Mouse (Mus musculus) forebrain, embryonic 13.5 days (tissue): Measurements from ENCODE around the gene Smc1a. TPM values are rescaled to one million over a fixed set of nuclear protein-coding genes. Genes with fewer than 3 reads are reported as not detected.
A peak's percentile ranks its signal among the peaks of the same experiment; 100 is the strongest.

Experiments used
- ATAC-seq: fragments of 200-750 bp; cut with Nextera tagmentation; 2 replicates; pipeline ENCODE4 v1.8.0; 2017
- H3K27ac ChIP-seq: fragments of 300-500 bp; sonication (generic); 2 replicates; pipeline ENCODE4 v1.5.1; 2015; ENCODE audit warnings: inconsistent platforms, mild to moderate bottlenecking, moderate library complexity
- H3K27me3 ChIP-seq: fragments of 300-500 bp; sonication (generic); 2 replicates; pipeline ENCODE4 v1.6.1; 2015; ENCODE audit warnings: mild to moderate bottlenecking, inconsistent platforms
- H3K36me3 ChIP-seq: fragments of 300-500 bp; sonication (generic); 2 replicates; pipeline ENCODE4 v1.6.1; 2015; ENCODE audit warnings: mild to moderate bottlenecking, inconsistent platforms; ENCODE audit not compliant: poor library complexity, severe bottlenecking
- H3K4me1 ChIP-seq: fragments of 300-500 bp; sonication (generic); 2 replicates; pipeline ENCODE4 v1.6.1; 2015; ENCODE audit warnings: inconsistent platforms
- H3K4me2 ChIP-seq: fragments of 300-500 bp; sonication (generic); 2 replicates; pipeline ENCODE4 v1.6.1; 2015; ENCODE audit warnings: inconsistent platforms, mild to moderate bottlenecking, moderate library complexity
- H3K4me3 ChIP-seq: fragments of 300-500 bp; sonication (generic); 2 replicates; pipeline ENCODE4 v1.5.1; 2015; ENCODE audit warnings: mild to moderate bottlenecking, inconsistent platforms
- H3K9ac ChIP-seq: fragments of 300-500 bp; sonication (generic); 2 replicates; pipeline ENCODE4 v1.6.1; 2015; ENCODE audit warnings: mild to moderate bottlenecking, inconsistent platforms
- H3K9me3 ChIP-seq: fragments of 300-500 bp; sonication (generic); replicated peaks from 2 replicates; pipeline ENCODE4 v1.6.1; 2016; ENCODE audit warnings: inconsistent platforms
- WGBS: fragments of 180-500 bp; shearing (Covaris S2); methylation state at CpG from one replicate; pipeline ENCODE4 v1.1.7; 2015; 5-methylcytosine and 5-hydroxymethylcytosine counted together
- polyA plus RNA-seq: library from polyadenylated mRNA; unstranded; fragments of >200 nt; fragmentation: Nextera tagmentation; extraction: Ambion mirVana; gene quantifications from 2 replicates; pipeline ENCODE4 v1.2.1, GENCODE M21; 2015

Smc1a gene
- polyA plus RNA-seq: 119 and 122 TPM in 2 replicates

- 22% methylated on average over 64 of the region's 64 CpGs for WGBS
- Histone ChIP-seq H3K4me3 (peak within 1 kb of the TSS; percentile 52), H3K36me3 (peaks cover 9% of the 10 kb centered on the region; the same call in 1 of the 2 replicates), H3K9ac (peak within 1 kb of the TSS; percentile 68), H3K27me3 (peaks cover 22% of the 10 kb centered on the region; the same call in 1 of the 2 replicates), H3K9me3 (no peaks in the 10 kb centered on the region), H3K4me1 (peaks cover 6% of the 10 kb centered on the region), H3K27ac (peak within 1 kb of the TSS; percentile 81), H3K4me2 (peak within 1 kb of the TSS; percentile 60)
- ATAC-seq: peak; percentile 98
Observed at GRCm38 (mm10) chrX:152016151-152017145, at the start of gene Smc1a, which contains the start of gene Ribc1. Gene Smc1a (plus strand): TSS chrX:152016428. Gene Ribc1 (minus strand): TSS chrX:152016295.

GRCm38 (mm10) chrX:151999006-151999710 lies 17.1 kb upstream of the Smc1a start:
- ATAC-seq: no peak
- H3K36me3 ChIP-seq: no peaks in the 10 kb centered on the region
- H3K9ac ChIP-seq: no peak overlapping the region
- H3K27me3 ChIP-seq: peaks cover 57% of the 10 kb centered on the region; the same call in 1 of the 2 replicates
- 65% methylated on average over 4 of the region's 4 CpGs for WGBS
- H3K27ac ChIP-seq: no peak overlapping the region
- no peak overlapping the region for H3K4me2 ChIP-seq
- H3K9me3 ChIP-seq: no peaks in the 10 kb centered on the region
- no peak overlapping the region for H3K4me3 ChIP-seq
- no peaks in the 10 kb centered on the region for H3K4me1 ChIP-seq

- 0 out of 2 replicates have a peak overlapping the region, but pooled peaks have one; percentile 60 for H3K9ac ChIP-seq
- ATAC-seq: peak; percentile 37
- WGBS: 42% methylated on average over 9 of the region's 9 CpGs
Observed at GRCm38 (mm10) chrX:152001182-152001684, 15.0 kb upstream of the Smc1a start.

DNA sequence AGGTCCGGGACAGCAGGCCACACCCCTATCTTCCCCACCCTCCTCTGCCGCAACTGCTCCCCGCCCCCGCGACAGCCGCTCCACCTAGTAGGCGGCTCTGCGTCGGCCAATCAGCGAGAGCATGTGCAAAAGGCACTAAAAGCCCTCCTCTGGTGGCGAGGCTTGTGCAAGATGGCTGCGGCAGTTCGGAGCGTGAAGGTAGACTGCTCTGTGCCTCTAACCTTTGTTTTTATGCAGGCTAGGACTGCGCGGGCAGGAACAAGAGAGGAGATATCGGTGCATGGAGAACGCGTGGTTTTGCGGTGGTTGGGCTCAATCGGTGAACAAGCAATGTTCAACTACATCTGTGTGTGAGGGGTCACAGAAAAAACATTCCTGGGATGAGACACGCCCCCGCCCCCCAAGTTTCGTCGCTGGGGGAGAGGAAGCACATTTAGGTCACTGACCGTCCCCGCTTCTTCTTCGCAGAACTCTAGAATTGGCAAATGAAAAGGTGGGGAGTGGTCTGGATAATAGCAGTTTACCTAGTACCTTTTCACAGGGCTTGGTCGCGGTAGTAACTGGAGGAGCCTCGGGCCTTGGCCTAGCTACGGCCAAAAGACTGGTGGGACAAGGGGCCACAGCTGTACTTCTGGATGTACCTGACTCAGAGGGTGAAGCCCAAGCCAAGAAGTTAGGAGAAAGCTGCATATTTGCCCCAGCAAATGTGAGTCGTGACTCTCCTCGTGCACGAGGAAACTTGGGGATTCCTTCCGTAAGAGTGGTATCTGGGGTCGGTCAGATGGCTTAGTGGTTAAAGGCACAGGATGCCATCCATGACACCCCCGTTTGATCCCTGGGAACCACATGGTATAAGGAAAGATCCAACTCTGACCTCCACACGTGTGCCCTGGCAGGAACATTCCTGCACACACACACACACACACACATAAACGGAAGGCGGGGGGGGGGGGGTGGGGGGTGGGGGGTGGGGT lies 14.2 kb upstream of the Smc1a start, which contains the start of gene Hsd17b10:
Hsd17b10 (plus strand) TSS at position 109 of the 974 bp plus-strand sequence.
- no peaks in the 10 kb centered on the region for H3K4me1 ChIP-seq
- no peak within 1 kb of the TSS; the same call in 1 of the 2 replicates for H3K27ac ChIP-seq
- H3K36me3 ChIP-seq: 0 out of 2 replicates have a peak, but pooled peaks cover 2% of the 10 kb centered on the region
- H3K9me3 ChIP-seq: no peaks in the 10 kb centered on the region
- peak within 1 kb of the TSS; percentile 60 for H3K9ac ChIP-seq
- H3K4me2 ChIP-seq: peak within 1 kb of the TSS; percentile 68
- peaks cover 61% of the 10 kb centered on the region; the same call in 1 of the 2 replicates for H3K27me3 ChIP-seq
- peak; percentile 99 for ATAC-seq
- peak within 1 kb of the TSS; percentile 48 for H3K4me3 ChIP-seq
- 17% methylated on average over 38 of the region's 41 CpGs for WGBS

More at GRCm38 (mm10) chrX:152001182-152001684, 15.0 kb upstream of the Smc1a start:
- no peak overlapping the region for H3K27ac ChIP-seq
- H3K36me3 ChIP-seq: no peaks in the 10 kb centered on the region
- H3K27me3 ChIP-seq: peaks cover 65% of the 10 kb centered on the region; the same call in 1 of the 2 replicates
- H3K4me1 ChIP-seq: no peaks in the 10 kb centered on the region
- peak overlapping the region; percentile 68 for H3K4me2 ChIP-seq
- no peaks in the 10 kb centered on the region for H3K9me3 ChIP-seq
- peak overlapping the region; percentile 48 for H3K4me3 ChIP-seq

- no peak overlapping the region for H3K27ac ChIP-seq
- no peaks in the 10 kb centered on the region for H3K4me1 ChIP-seq
- WGBS: 87% methylated on average over 2 of the region's 2 CpGs
- H3K4me2 ChIP-seq: peak overlapping the region; percentile 68
- no peak for ATAC-seq
- no peak overlapping the region for H3K9ac ChIP-seq
- no peaks in the 10 kb centered on the region for H3K9me3 ChIP-seq
- H3K36me3 ChIP-seq: 0 out of 2 replicates have a peak, but pooled peaks cover 6% of the 10 kb centered on the region
- no peak overlapping the region for H3K4me3 ChIP-seq
- H3K27me3 ChIP-seq: peaks cover 58% of the 10 kb centered on the region; the same call in 1 of the 2 replicates
Observed at GRCm38 (mm10) chrX:152002865-152003264, 13.4 kb upstream of the Smc1a start.

DNA sequence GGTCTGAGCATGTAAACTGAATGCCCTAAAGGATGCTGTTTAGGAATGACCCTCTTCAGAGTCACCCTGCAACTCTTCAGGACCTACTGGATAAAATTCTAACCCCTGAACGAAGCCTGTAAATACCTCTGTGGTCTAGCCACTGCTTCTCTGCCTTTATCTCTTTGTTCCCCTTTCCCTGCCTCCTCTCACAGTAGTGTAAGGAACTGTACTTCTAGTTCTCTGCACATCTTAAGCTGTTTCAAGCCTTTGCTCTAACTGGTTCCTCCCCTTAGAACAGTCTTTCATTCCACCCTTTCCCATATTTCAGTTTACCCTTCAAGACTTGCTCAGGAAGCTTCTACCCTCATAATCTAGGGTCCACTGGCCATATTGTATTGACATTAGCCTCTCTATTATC lies 8.4 kb upstream of the Smc1a start:
- Histone ChIP-seq H3K4me1 (no peaks in the 10 kb centered on the region), H3K4me2 (no peak overlapping the region), H3K9me3 (no peaks in the 10 kb centered on the region), H3K36me3 (0 out of 2 replicates have a peak, but pooled peaks cover 6% of the 10 kb centered on the region), H3K27ac (no peak overlapping the region), H3K27me3 (peaks cover 38% of the 10 kb centered on the region; the same call in 1 of the 2 replicates), H3K9ac (no peak overlapping the region), H3K4me3 (no peak overlapping the region)
- 73% methylated on average over 1 of the region's 1 CpGs for WGBS
- no peak for ATAC-seq

- Histone ChIP-seq H3K9ac (peak overlapping the region; percentile 68), H3K4me2 (peak overlapping the region; percentile 60), H3K9me3 (no peaks in the 10 kb centered on the region), H3K36me3 (peaks cover 9% of the 10 kb centered on the region; the same call in 1 of the 2 replicates), H3K27ac (peak overlapping the region; percentile 81), H3K27me3 (peaks cover 25% of the 10 kb centered on the region; the same call in 1 of the 2 replicates), H3K4me1 (peaks cover 6% of the 10 kb centered on the region), H3K4me3 (peak overlapping the region; percentile 52)
- peak; percentile 60; the same call in 1 of the 2 replicates for ATAC-seq
- 30% methylated on average over 11 of the region's 11 CpGs for WGBS
Observed at GRCm38 (mm10) chrX:152015752-152016150, 477 bp upstream of the Smc1a start.

- H3K27me3 ChIP-seq: peaks cover 22% of the 10 kb centered on the region; the same call in 1 of the 2 replicates
- peaks cover 6% of the 10 kb centered on the region for H3K4me1 ChIP-seq
- peak overlapping the region; percentile 68 for H3K9ac ChIP-seq
- H3K9me3 ChIP-seq: no peaks in the 10 kb centered on the region
- H3K36me3 ChIP-seq: peaks cover 9% of the 10 kb centered on the region; the same call in 1 of the 2 replicates
- peak overlapping the region; percentile 60 for H3K4me2 ChIP-seq
- no peak for ATAC-seq
- no peak overlapping the region for H3K27ac ChIP-seq
- 22% methylated on average over 14 of the region's 14 CpGs for WGBS
- peak overlapping the region; percentile 52 for H3K4me3 ChIP-seq
Observed at GRCm38 (mm10) chrX:152017186-152017585, 958 bp downstream of the Smc1a start.

- 100% methylated on average over 2 of the region's 2 CpGs for WGBS
- H3K4me2 ChIP-seq: no peak overlapping the region
- H3K27ac ChIP-seq: no peak overlapping the region
- H3K4me1 ChIP-seq: peaks cover 6% of the 10 kb centered on the region
- no peak for ATAC-seq
- H3K4me3 ChIP-seq: no peak overlapping the region
- peaks cover 29% of the 10 kb centered on the region; the same call in 1 of the 2 replicates for H3K27me3 ChIP-seq
- peaks cover 4% of the 10 kb centered on the region; the same call in 1 of the 2 replicates for H3K36me3 ChIP-seq
- H3K9ac ChIP-seq: no peak overlapping the region
- H3K9me3 ChIP-seq: no peaks in the 10 kb centered on the region
Observed at GRCm38 (mm10) chrX:152019294-152019693, 3.1 kb downstream of the Smc1a start.

DNA sequence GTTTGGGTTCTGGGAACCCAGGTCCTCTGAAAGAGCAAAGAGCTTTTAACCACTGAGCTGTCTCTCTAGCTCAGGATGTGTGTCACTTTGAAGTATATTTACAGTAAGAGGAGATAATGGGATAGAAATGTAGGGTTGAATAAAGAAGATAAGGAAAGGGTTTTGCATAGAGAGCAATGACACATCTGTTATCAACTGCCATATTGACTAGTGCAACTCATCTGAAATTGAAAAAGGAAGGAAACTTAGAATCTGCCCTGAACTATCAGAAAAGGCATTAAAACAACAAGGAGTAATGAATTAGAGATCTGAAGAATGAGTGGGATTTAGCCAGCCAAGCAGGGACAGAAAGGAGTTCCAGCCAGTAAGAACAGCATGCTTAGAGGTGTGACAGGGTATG lies 23.6 kb downstream of the Smc1a start:
- no peak for ATAC-seq
- peaks cover 28% of the 10 kb centered on the region; the same call in 1 of the 2 replicates for H3K27me3 ChIP-seq
- no peak overlapping the region for H3K4me2 ChIP-seq
- no peak overlapping the region for H3K27ac ChIP-seq
- H3K9me3 ChIP-seq: no peaks in the 10 kb centered on the region
- H3K4me1 ChIP-seq: no peaks in the 10 kb centered on the region
- peaks cover 40% of the 10 kb centered on the region for H3K36me3 ChIP-seq
- H3K4me3 ChIP-seq: no peak overlapping the region
- no peak overlapping the region for H3K9ac ChIP-seq
